ENCODE assay signal across 8 mouse cellular contexts in the genomic region with DNA sequence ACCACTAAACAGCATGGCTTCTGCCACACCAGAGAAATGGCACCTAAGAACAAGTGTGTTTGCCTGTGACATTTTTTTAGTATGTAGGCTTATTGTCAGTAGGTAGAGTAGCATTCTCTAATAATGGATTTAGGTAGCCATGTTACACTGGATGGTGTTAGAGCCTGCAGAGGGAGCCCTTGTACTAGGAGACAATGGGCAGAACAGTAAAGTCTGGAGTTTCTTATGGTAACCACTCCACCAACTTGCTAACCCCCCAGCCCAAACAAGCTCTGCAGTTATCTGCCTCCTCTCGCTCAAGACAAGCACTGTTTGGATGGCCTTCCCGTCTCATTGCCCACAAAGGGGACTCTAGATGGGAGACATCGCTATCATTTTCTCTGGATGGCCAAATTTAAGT.
DNase-seq lines count a peak whose midpoint lies in the region; ATAC-seq and TF ChIP-seq lines count a peak whose summit lies in the region.

No protein-coding gene starts in this region.

- no peak overlapping the region for H3K4me2 ChIP-seq in intestine, postnatal 0 days (replicated peaks; ENCODE audit: low read depth)
- no peak overlapping the region for H3K4me2 ChIP-seq in intestine, embryonic 16.5 days (ENCODE audit: low read depth, low read length)
- H3K4me2 ChIP-seq in midbrain, postnatal 0 days (ENCODE audit: low read depth, low read length, poor library complexity, severe bottlenecking): no peak overlapping the region

- H3K27ac ChIP-seq in intestine, postnatal 0 days (ENCODE audit: low read depth, low read length): no peak overlapping the region
- no peak overlapping the region for H3K27ac ChIP-seq in intestine, embryonic 16.5 days (ENCODE audit: low read length)
- H3K27ac ChIP-seq in midbrain, postnatal 0 days (ENCODE audit: low read depth, low read length): no peak overlapping the region

- no peaks in the 10 kb centered on the region for H3K9me3 ChIP-seq in intestine, postnatal 0 days (ENCODE audit: control insufficient read depth)
- H3K9me3 ChIP-seq in intestine, embryonic 16.5 days (ENCODE audit: control insufficient read depth, low read length): no peaks in the 10 kb centered on the region
- no peaks in the 10 kb centered on the region for H3K9me3 ChIP-seq in E14TG2a.4 (ENCODE audit: low read length)
- no peaks in the 10 kb centered on the region for H3K9me3 ChIP-seq in midbrain, postnatal 0 days (ENCODE audit: low read length)

- peak; percentile 55 for DNase-seq in brain, embryonic 14.5 days (ENCODE audit: low read depth)
- peak; percentile 44 for DNase-seq in forelimb bud, embryonic 11.5 days (ENCODE audit: low read depth, low spot score)
- DNase-seq in layer of hippocampus, adult 8-10 months (ENCODE audit: low spot score in 2 of 2): peak; percentile 9 to 34
- no peak for DNase-seq in midbrain, postnatal 0 days (ENCODE audit: low spot score)
- DNase-seq in T-cell, adult 2 months (ENCODE audit: low spot score): no peak

- no peak overlapping the region for H3K4me3 ChIP-seq in intestine, postnatal 0 days (ENCODE audit: low read depth, low read length)
- H3K4me3 ChIP-seq in intestine, embryonic 16.5 days (ENCODE audit: low read length): no peak overlapping the region
- no peak overlapping the region for H3K4me3 ChIP-seq in E14TG2a.4 (replicated peaks; ENCODE audit: low read length)
- H3K4me3 ChIP-seq in midbrain, postnatal 0 days (ENCODE audit: low read depth, low read length): no peak overlapping the region

- TF ChIP-seq POLR2A in brain, embryonic 14.5 days (IDR thresholded peaks at IDR 0.05; ENCODE audit: borderline replicate concordance, extremely low read depth, insufficient read depth, insufficient read length, poor library complexity, severe bottlenecking): no peak

- no peaks in the 10 kb centered on the region for H3K27me3 ChIP-seq in intestine, postnatal 0 days (replicated peaks; ENCODE audit: control insufficient read depth, insufficient read depth, low read length)
- no peaks in the 10 kb centered on the region for H3K27me3 ChIP-seq in intestine, embryonic 16.5 days (replicated peaks; ENCODE audit: control insufficient read depth, insufficient read depth, low read length)
- no peaks in the 10 kb centered on the region for H3K27me3 ChIP-seq in E14TG2a.4 (ENCODE audit: insufficient read depth, low read length)
- no peaks in the 10 kb centered on the region for H3K27me3 ChIP-seq in midbrain, postnatal 0 days (ENCODE audit: insufficient read depth, low read length)

- H3K4me1 ChIP-seq in intestine, postnatal 0 days (replicated peaks; ENCODE audit: control insufficient read depth, insufficient read depth, low read length): no peaks in the 10 kb centered on the region
- no peaks in the 10 kb centered on the region for H3K4me1 ChIP-seq in intestine, embryonic 16.5 days (ENCODE audit: control insufficient read depth, insufficient read depth, low read length)
- H3K4me1 ChIP-seq in E14TG2a.4 (replicated peaks; ENCODE audit: low read depth, low read length): no peaks in the 10 kb centered on the region
- H3K4me1 ChIP-seq in midbrain, postnatal 0 days (ENCODE audit: insufficient read depth, low read length): no peaks in the 10 kb centered on the region

- ATAC-seq in intestine, postnatal 0 days: no peak
- ATAC-seq in intestine, embryonic 16.5 days: no peak
- ATAC-seq in midbrain, postnatal 0 days (ENCODE audit: low FRiP score): no peak

- peak; percentile 78 for TF ChIP-seq CTCF in intestine, postnatal 0 days (IDR thresholded peaks at IDR 0.05; ENCODE audit: low read depth)
- TF ChIP-seq CTCF in E14TG2a.4 (conservative IDR thresholded peaks at IDR 0.05; ENCODE audit: low read length): peak; percentile 13; the same call in 1 of the 2 replicates
- peak; percentile 39; the same call in 1 of the 2 replicates for TF ChIP-seq CTCF in brain, embryonic 14.5 days (IDR thresholded peaks at IDR 0.05; ENCODE audit: borderline replicate concordance, extremely low read depth, insufficient read depth, insufficient read length)
- TF ChIP-seq CTCF in midbrain, postnatal 0 days (IDR thresholded peaks at IDR 0.05): peak; percentile 54

- 50% methylated on average over 3 of the region's 3 CpGs for WGBS in intestine, postnatal 0 days
- 46% methylated on average over 3 of the region's 3 CpGs for WGBS in intestine, embryonic 16.5 days
- WGBS in midbrain, postnatal 0 days: 63% methylated on average over 3 of the region's 3 CpGs

- no peak overlapping the region for H3K9ac ChIP-seq in intestine, postnatal 0 days (ENCODE audit: low read depth, low read length)
- no peak overlapping the region for H3K9ac ChIP-seq in intestine, embryonic 16.5 days (ENCODE audit: low read depth, low read length)
- no peak overlapping the region for H3K9ac ChIP-seq in midbrain, postnatal 0 days (replicated peaks; ENCODE audit: low read length, poor library complexity, severe bottlenecking)

- no peaks in the 10 kb centered on the region for H3K36me3 ChIP-seq in intestine, postnatal 0 days (ENCODE audit: control insufficient read depth, insufficient read depth)
- H3K36me3 ChIP-seq in intestine, embryonic 16.5 days (ENCODE audit: control insufficient read depth, insufficient read depth, low read length): no peaks in the 10 kb centered on the region
- no peaks in the 10 kb centered on the region for H3K36me3 ChIP-seq in E14TG2a.4 (ENCODE audit: insufficient read depth, low read length)
- no peaks in the 10 kb centered on the region for H3K36me3 ChIP-seq in midbrain, postnatal 0 days (ENCODE audit: insufficient read depth, low read length)

Comparison
In these comparisons a context has a peak if more than half of its experiments do, and no peak if none do; other contexts are left out.
1. CTCF ChIP-seq: peak in every context shown above with its lines; median percentile 78 in intestine, postnatal 0 days; 54 in midbrain, postnatal 0 days; 39 in brain, embryonic 14.5 days; 13 in E14TG2a.4.
2. DNase-seq: peak in brain, embryonic 14.5 days (single experiment), forelimb bud, embryonic 11.5 days (single experiment) and layer of hippocampus, adult 8-10 months (2 of 2); none in midbrain, postnatal 0 days (single experiment) and T-cell, adult 2 months (single experiment).